Mouse (Mus musculus) hindbrain, embryonic 14.5 days (tissue): ENCODE data around the gene Ttc5. TPM values are rescaled to one million over a fixed set of nuclear protein-coding genes. Genes with fewer than 3 reads are reported as not detected.

Experiments used
- ATAC-seq: fragments of 200-750 bp; cut with Nextera tagmentation; 2 replicates; pipeline ENCODE4 v1.8.0; 2017; ENCODE audit warnings: moderate number of reproducible peaks, mild to moderate bottlenecking, moderate TSS enrichment, moderate library complexity; ENCODE audit not compliant: low FRiP score
- DNase-seq: peaks from one replicate; pipeline ENCODE4 v3.0.0-alpha.2; 2015; ENCODE audit warnings: low spot score
- H3K27ac ChIP-seq: fragments of 300-500 bp; sonication (generic); 2 replicates; pipeline ENCODE4 v1.5.1; 2014; ENCODE audit warnings: mild to moderate bottlenecking, moderate library complexity
- H3K27me3 ChIP-seq: fragments of 300-500 bp; sonication (generic); 2 replicates; pipeline ENCODE4 v1.6.1; 2014; ENCODE audit warnings: mild to moderate bottlenecking, low read length, mixed read lengths; ENCODE audit not compliant: control insufficient read depth, insufficient read depth
- H3K36me3 ChIP-seq: fragments of 300-500 bp; sonication (generic); replicated peaks from 2 replicates; pipeline ENCODE4 v1.6.1; 2014; ENCODE audit not compliant: control insufficient read depth, insufficient read depth
- H3K4me1 ChIP-seq: fragments of 300-500 bp; sonication (generic); replicated peaks from 2 replicates; pipeline ENCODE4 v1.6.1; 2014; ENCODE audit warnings: antibody characterized with exemption, low read length, mixed read lengths; ENCODE audit not compliant: control insufficient read depth, insufficient read depth
- H3K4me2 ChIP-seq: fragments of 300-500 bp; sonication (generic); replicated peaks from 2 replicates; pipeline ENCODE4 v1.6.1; 2014; ENCODE audit warnings: mild to moderate bottlenecking, moderate library complexity
- H3K4me3 ChIP-seq: fragments of 300-500 bp; sonication (generic); replicated peaks from 2 replicates; pipeline ENCODE4 v1.5.1; 2014; ENCODE audit warnings: mild to moderate bottlenecking, low read length
- H3K9ac ChIP-seq: fragments of 300-500 bp; sonication (generic); 2 replicates; pipeline ENCODE4 v1.6.1; 2014
- H3K9me3 ChIP-seq: fragments of 300-500 bp; sonication (generic); 2 replicates; pipeline ENCODE4 v1.6.1; 2016; ENCODE audit warnings: low read length; ENCODE audit not compliant: control insufficient read depth
- WGBS: fragments of 180-500 bp; shearing (Covaris S2); extraction: QIAGEN DNeasy Blood & Tissue Kit; methylation state at CpG from one replicate; pipeline ENCODE4 v1.1.7; 2014; 5-methylcytosine and 5-hydroxymethylcytosine counted together
- polyA plus RNA-seq: library from polyadenylated mRNA; unstranded; fragments of >200 nt; fragmentation: Nextera tagmentation; extraction: Ambion mirVana; gene quantifications from 2 replicates; pipeline ENCODE4 v1.2.1, GENCODE M21; 2014

The Ttc5 gene
- polyA plus RNA-seq, 1 experiment from 2014 or later, result 123 TPM

DNA sequence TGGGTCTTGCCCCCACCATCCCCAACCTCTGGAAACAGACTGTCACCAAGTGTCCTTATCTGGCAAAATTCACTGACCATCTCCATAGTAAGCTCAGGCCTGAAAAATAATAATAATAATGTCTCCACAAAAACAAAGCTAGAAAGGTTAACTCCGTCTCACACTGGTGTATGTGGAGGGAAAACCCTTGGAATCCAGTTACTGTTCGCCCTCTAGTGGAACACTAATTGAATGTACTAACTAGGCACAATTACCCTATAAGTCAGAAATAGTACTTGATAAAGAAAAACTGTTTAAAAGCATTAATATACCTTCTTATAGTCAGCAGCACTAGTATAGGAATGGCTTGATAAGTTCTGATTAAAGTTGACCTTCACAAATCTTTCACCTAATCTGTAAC lies 2.8 kb upstream of the Ttc5 start:
- Histone ChIP-seq H3K9ac (no peak overlapping the region), H3K4me3 (no peak overlapping the region), H3K9me3 (no peaks in the 10 kb centered on the region), H3K36me3 (no peaks in the 10 kb centered on the region), H3K27ac (no peak overlapping the region), H3K4me1 (peaks cover 10% of the 10 kb centered on the region), H3K4me2 (no peak overlapping the region), H3K27me3 (no peaks in the 10 kb centered on the region)
- DNase-seq, result peak; percentile 49
- 9% methylated on average over 2 of the region's 2 CpGs for WGBS
- no peak for ATAC-seq

DNA sequence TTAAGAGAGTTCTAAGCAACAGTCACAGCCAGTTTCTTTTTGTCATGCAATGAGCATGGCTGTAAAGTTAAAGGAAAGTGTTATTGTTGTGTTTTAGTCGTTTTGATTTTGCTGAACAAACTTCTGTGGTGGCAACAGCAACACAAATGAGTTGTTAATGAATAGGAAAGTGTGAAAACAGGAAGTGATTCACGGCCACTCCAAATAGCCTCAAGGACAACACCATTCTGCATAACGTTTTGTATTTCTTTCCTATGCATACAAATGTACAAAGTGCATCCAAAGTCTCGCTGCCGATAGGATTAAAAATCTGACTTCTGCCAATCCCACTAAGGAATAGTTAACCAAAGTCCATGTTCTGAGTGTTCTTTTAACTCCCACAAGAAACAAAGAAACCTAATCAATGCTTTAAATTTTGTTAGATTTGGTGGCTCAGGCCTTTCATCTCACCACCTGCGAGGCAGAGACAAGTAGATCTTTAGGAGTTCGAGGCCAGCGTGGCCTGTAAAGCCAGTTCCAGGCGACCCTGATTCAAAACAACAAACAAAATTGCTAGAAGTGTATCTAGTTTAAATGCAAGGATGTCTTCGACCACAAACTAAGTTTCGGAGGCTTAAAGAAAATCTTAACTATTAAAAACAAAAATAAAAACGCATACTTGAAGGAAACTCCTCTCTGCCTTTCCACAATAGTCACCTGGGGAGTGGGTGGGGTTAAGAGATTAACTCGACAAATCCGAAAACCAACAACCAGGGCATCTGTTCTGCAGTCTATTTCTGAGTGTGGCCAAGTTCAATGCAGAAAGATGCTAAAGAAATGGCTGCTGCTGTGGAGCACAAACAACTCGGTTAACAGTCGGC lies 698 bp downstream of the Ttc5 start:
- Histone ChIP-seq H3K27ac (peak overlapping the region; percentile 76), H3K36me3 (peaks cover 17% of the 10 kb centered on the region), H3K9ac (peak overlapping the region; percentile 75), H3K9me3 (0 out of 2 replicates have a peak, but pooled peaks cover 5% of the 10 kb centered on the region), H3K27me3 (no peaks in the 10 kb centered on the region), H3K4me2 (peak overlapping the region; percentile 50), H3K4me1 (peaks cover 10% of the 10 kb centered on the region), H3K4me3 (peak overlapping the region; percentile 73)
- WGBS, result 26% methylated on average over 16 of the region's 16 CpGs
- peak; percentile 30 for DNase-seq
- no peak for ATAC-seq

DNA sequence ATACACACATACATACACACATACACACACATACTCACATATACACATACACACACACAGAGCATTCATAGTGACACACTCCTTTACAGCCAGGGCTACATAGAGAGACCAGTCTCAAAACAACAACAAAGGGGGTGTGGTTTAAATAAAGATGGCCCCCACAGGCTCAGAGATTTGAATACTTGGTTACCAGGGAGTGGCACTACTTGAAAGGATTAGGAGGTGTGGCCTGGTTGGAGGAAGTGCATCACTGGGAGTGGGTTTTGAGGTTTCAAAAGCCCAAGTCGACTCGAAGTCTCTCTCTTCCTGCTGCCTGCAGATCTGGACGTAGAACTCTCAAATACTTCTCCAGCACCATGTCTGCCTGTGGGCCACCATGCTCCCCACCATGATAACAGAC lies 3.2 kb downstream of the Ttc5 start:
- Histone ChIP-seq H3K4me3 (no peak overlapping the region), H3K4me2 (no peak overlapping the region), H3K9me3 (0 out of 2 replicates have a peak, but pooled peaks cover 5% of the 10 kb centered on the region), H3K9ac (no peak overlapping the region), H3K27me3 (no peaks in the 10 kb centered on the region), H3K36me3 (peaks cover 35% of the 10 kb centered on the region), H3K4me1 (peaks cover 10% of the 10 kb centered on the region), H3K27ac (no peak overlapping the region)
- WGBS, result 94% methylated on average over 3 of the region's 3 CpGs
- ATAC-seq, result no peak
- DNase-seq, result no peak

DNA sequence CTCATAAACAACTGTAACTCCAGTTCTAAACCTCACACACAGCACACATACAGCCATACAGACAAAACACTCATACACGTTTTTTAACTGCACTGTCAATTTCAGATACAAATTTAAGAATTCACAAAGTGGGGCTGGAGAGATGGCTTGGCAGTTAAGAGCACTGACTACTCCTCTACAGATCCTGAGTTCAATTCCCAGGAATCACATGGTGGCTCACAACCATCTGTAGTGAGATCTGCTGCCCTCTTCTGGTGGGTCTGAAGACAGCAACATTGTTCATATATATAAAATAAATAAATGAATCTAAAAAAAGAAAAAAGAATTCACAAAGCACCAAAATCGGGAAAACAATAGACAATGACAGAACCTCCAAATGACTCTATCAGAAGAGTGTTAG lies 14.0 kb downstream of the Ttc5 start:
- no peak overlapping the region for H3K4me2 ChIP-seq
- H3K27ac ChIP-seq, result no peak overlapping the region
- H3K27me3 ChIP-seq, result no peaks in the 10 kb centered on the region
- no peak for DNase-seq
- 87% methylated on average over 2 of the region's 2 CpGs for WGBS
- no peaks in the 10 kb centered on the region for H3K9me3 ChIP-seq
- no peak overlapping the region for H3K4me3 ChIP-seq
- H3K4me1 ChIP-seq, result no peaks in the 10 kb centered on the region
- H3K36me3 ChIP-seq, result peaks cover 95% of the 10 kb centered on the region
- ATAC-seq, result no peak
- no peak overlapping the region for H3K9ac ChIP-seq

DNA sequence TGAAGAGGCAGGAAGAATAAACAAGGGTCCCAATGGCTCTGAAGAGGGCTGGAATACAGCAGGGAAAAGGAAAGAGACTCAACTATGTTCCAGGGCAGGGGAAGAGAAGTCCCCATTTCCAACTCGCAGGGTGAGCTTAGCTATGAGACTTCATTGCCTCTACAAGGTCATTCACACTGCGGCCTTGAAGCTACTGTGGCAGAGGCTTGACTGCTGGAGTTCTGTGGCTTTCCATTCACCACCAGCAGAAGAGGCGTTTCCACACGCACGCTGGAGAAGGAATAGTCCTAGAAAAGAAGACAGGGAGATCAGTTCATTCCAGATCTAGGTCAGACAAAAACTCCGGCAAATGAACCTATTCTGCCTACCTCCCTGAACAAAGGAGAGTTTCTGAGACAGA lies 19.6 kb downstream of the Ttc5 start:
- no peaks in the 10 kb centered on the region for H3K9me3 ChIP-seq
- ATAC-seq, result no peak
- peaks cover 74% of the 10 kb centered on the region for H3K36me3 ChIP-seq
- H3K9ac ChIP-seq, result no peak overlapping the region
- H3K4me1 ChIP-seq, result no peaks in the 10 kb centered on the region
- H3K4me2 ChIP-seq, result no peak overlapping the region
- no peak overlapping the region for H3K27ac ChIP-seq
- DNase-seq, result no peak
- H3K27me3 ChIP-seq, result no peaks in the 10 kb centered on the region
- no peak overlapping the region for H3K4me3 ChIP-seq
- 94% methylated on average over 6 of the region's 6 CpGs for WGBS

DNA sequence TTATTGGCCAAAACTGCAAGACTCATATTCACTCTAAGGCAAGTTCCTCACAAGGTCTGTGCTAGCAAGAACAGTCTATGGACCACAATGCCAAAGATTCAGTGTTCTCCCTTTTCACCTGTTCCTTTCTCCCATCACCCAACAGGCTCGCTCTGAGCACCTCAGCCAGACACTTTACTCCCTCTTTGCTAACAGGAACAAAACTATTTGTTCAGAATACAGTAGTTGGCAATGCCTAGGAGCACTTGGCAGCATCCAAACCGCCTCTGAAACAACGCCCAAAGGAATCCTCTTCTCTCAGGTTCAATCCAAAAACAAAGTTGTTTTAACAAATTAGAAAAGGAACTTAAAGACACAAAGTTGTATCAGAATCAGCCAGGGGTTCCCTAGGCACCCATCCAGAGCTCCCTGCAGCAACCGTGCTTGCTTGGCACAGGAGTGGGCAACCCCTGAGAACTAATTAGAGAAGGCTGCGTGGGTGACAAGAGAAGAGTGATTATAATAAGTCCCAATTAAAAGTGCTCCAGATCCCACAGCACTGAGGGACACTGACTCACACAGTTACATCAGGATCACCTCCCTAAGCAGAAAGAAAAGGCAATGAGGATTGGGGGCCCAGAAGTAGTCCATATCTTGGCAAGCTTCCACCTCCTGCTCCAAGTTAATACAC lies 26.8 kb downstream of the Ttc5 start:
- Histone ChIP-seq H3K27ac (no peak overlapping the region), H3K4me3 (no peak overlapping the region), H3K9me3 (no peaks in the 10 kb centered on the region), H3K4me1 (no peaks in the 10 kb centered on the region), H3K9ac (no peak overlapping the region), H3K4me2 (no peak overlapping the region), H3K27me3 (no peaks in the 10 kb centered on the region), H3K36me3 (peaks cover 7% of the 10 kb centered on the region; the same call in 1 of the 2 replicates)
- DNase-seq, result no peak
- WGBS, result 71% methylated on average over 5 of the region's 5 CpGs
- ATAC-seq, result no peak

DNA sequence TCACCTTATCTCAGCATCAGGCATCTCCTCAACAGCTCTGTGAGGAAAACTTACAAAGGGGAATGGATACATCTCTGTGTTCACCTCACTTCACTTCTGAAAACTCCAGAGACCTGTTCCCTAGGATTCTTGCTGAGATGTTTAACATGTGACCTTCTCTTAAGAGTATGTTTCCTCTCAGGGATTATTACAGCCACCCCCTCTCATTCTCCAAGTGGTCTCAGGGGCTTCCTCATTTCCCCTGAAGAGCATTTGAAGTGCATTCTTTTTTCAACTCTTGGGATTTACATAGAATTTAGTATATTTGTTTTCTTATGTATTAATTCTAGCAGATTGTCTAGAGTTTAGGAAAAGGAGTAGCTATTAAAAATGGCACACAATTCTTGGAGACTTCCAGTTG lies 40.3 kb downstream of the Ttc5 start, which contains the start of gene Olfr749:
Gene Olfr749 (minus strand): TSS at position 101 of the 400 bp plus-strand sequence.
- H3K27ac ChIP-seq, result no peak within 1 kb of the TSS
- no peaks in the 10 kb centered on the region for H3K36me3 ChIP-seq
- no peaks in the 10 kb centered on the region for H3K27me3 ChIP-seq
- no peaks in the 10 kb centered on the region for H3K9me3 ChIP-seq
- no peak within 1 kb of the TSS for H3K4me3 ChIP-seq
- DNase-seq, result no peak
- H3K9ac ChIP-seq, result no peak within 1 kb of the TSS
- no peak within 1 kb of the TSS for H3K4me2 ChIP-seq
- H3K4me1 ChIP-seq, result no peaks in the 10 kb centered on the region
- ATAC-seq, result no peak

DNA sequence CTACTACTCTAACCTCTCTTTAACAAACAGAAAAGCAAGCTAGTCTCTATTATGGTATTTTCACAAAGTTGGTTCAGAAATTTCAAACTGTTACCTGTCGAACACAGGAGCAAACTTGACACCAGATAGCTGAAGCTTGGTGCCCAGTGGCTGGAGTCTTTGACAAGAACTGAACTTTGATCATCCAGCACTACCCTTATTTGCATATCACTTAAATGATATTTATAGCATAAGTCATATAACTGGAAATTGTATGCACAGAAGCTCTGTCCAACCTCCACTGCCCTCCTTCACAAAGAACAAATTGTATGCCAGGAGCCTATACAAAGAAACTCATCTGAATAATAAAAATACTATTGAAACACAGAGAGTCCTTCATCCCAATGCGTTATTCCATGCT lies 43.7 kb downstream of the Ttc5 start:
- no peak overlapping the region for H3K27ac ChIP-seq
- no peak overlapping the region for H3K9ac ChIP-seq
- no peaks in the 10 kb centered on the region for H3K9me3 ChIP-seq
- H3K4me1 ChIP-seq, result no peaks in the 10 kb centered on the region
- H3K4me2 ChIP-seq, result no peak overlapping the region
- WGBS, result 71% methylated on average over 2 of the region's 2 CpGs
- ATAC-seq (no peak), DNase-seq (no peak)
- no peaks in the 10 kb centered on the region for H3K36me3 ChIP-seq
- H3K4me3 ChIP-seq, result no peak overlapping the region
- no peaks in the 10 kb centered on the region for H3K27me3 ChIP-seq

DNA sequence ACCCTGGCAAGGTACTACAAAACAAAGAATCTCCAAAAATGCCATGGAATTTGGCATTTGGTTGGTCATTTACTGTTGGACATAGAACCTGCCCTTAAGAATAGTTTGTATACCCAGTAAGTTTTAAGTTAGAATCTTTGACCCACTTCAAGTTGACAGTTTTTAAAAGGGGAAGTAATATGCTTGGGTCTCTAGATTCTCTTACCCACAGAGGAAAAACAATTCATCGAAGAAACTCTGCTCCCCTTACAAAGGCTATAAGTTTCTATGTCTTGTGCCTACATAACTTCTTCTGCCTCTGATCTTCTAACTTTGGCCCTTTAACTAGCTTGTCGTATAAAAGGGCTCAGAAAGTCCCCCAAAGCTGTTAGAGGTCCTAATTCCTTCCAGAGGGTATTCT lies 45.0 kb downstream of the Ttc5 start:
- WGBS, result 80% methylated on average over 2 of the region's 2 CpGs
- no peak overlapping the region for H3K4me2 ChIP-seq

More for the DNA sequence above, 45.0 kb downstream of the Ttc5 start:
- no peak overlapping the region for H3K27ac ChIP-seq
- H3K9me3 ChIP-seq, result no peaks in the 10 kb centered on the region
- no peaks in the 10 kb centered on the region for H3K4me1 ChIP-seq
- ATAC-seq (no peak), DNase-seq (no peak)
- no peak overlapping the region for H3K4me3 ChIP-seq
- no peaks in the 10 kb centered on the region for H3K27me3 ChIP-seq
- H3K36me3 ChIP-seq, result no peaks in the 10 kb centered on the region
- H3K9ac ChIP-seq, result no peak overlapping the region
